Mouse (Mus musculus): ENCODE measurements at regions not wholly inside any gene's neighbourhood (a gene's known extent, or its start where the extent isn't known, plus 50 kb on each side); places are given as distances from the start of the nearest gene placed in this dataset.
A peak's percentile ranks its signal among the peaks of the same experiment; 100 is the strongest.

GRCm38 (mm10) chr3:137056544-137057224 lies 284.2 kb upstream of the Emcn start:
- H3K9me3 ChIP-seq (replicated peaks): no peaks in the 10 kb centered on the region
- peaks cover 2% of the 10 kb centered on the region; the same call in 1 of the 2 replicates for H3K4me1 ChIP-seq
- 80% methylated on average over 6 of the region's 6 CpGs for WGBS
- no peak overlapping the region for H3K27ac ChIP-seq (replicated peaks)
- no peaks in the 10 kb centered on the region for H3K27me3 ChIP-seq
- no peak overlapping the region for H3K9ac ChIP-seq
- H3K36me3 ChIP-seq: no peaks in the 10 kb centered on the region
- no peak for ATAC-seq (ENCODE audit: insufficient number of reproducible peaks, low FRiP score, low TSS enrichment, low read depth)
- H3K4me2 ChIP-seq (replicated peaks): no peak overlapping the region
- H3K4me3 ChIP-seq (replicated peaks): no peak overlapping the region

- Histone ChIP-seq H3K9me3 (replicated peaks) (no peaks in the 10 kb centered on the region), H3K36me3 (no peaks in the 10 kb centered on the region), H3K27ac (replicated peaks) (no peak overlapping the region), H3K4me1 (peaks cover 2% of the 10 kb centered on the region; the same call in 1 of the 2 replicates), H3K9ac (no peak overlapping the region), H3K27me3 (no peaks in the 10 kb centered on the region), H3K4me2 (replicated peaks) (no peak overlapping the region), H3K4me3 (replicated peaks) (no peak overlapping the region)
- 53% methylated on average over 6 of the region's 6 CpGs for WGBS
- ATAC-seq (ENCODE audit: insufficient number of reproducible peaks, low FRiP score, low TSS enrichment, low read depth): no peak
Observed at GRCm38 (mm10) chr3:137057225-137057910, 283.5 kb upstream of the Emcn start.

DNA sequence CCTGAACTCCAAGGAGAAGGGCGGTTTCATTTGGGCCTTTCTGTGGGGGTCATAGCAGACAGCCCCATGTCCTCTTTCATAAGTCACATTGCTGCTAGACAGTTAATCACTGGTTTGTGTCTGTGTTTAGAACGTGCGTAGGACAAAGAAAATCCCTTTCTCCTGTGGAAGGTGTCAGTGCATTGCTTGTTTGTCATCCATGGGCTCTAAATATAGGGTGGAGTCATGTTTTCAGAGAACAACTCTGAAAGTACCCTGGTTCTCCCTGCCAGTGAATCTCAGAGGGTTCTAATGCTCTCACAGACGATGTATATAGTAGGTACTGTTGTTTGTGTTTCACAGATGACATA lies 283.0 kb upstream of the Emcn start:
- WGBS: 79% methylated on average over 4 of the region's 4 CpGs
- ATAC-seq (ENCODE audit: insufficient number of reproducible peaks, low FRiP score, low TSS enrichment, low read depth): no peak
- H3K4me2 ChIP-seq (replicated peaks): no peak overlapping the region

GRCm38 (mm10) chr3:137062067-137062466 lies 278.8 kb upstream of the Emcn start:
- Histone ChIP-seq H3K4me1 (peaks cover 2% of the 10 kb centered on the region; the same call in 1 of the 2 replicates), H3K36me3 (no peaks in the 10 kb centered on the region), H3K27ac (replicated peaks) (no peak overlapping the region), H3K9me3 (replicated peaks) (no peaks in the 10 kb centered on the region), H3K4me2 (replicated peaks) (no peak overlapping the region), H3K4me3 (replicated peaks) (no peak overlapping the region), H3K9ac (no peak overlapping the region), H3K27me3 (no peaks in the 10 kb centered on the region)
- no peak for ATAC-seq (ENCODE audit: insufficient number of reproducible peaks, low FRiP score, low TSS enrichment, low read depth)
- WGBS: 64% methylated on average over 2 of the region's 2 CpGs

More for the DNA sequence above, 283.0 kb upstream of the Emcn start:
- Histone ChIP-seq H3K36me3 (no peaks in the 10 kb centered on the region), H3K4me1 (peaks cover 2% of the 10 kb centered on the region; the same call in 1 of the 2 replicates), H3K9ac (no peak overlapping the region), H3K9me3 (replicated peaks) (no peaks in the 10 kb centered on the region), H3K4me3 (replicated peaks) (no peak overlapping the region), H3K27ac (replicated peaks) (no peak overlapping the region), H3K27me3 (no peaks in the 10 kb centered on the region)

DNA sequence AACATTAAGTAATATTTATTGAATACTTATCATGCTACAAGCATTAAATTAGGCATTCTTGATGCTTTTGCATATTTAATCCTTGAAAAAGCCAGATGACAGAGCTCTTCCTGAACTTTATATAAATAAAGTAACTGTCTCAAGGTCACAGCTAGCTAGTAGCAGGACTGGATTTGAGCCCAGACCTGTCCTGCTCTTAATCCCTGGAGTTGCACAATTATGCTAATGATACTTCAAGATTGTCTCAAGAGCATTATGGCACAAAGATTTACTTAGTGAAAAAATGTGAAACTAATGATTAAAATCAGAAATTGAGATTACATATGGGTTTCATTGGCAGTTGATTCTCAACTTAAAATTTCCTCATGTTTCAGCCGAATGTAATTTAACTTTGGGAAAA lies 273.5 kb upstream of the Emcn start:
- no peaks in the 10 kb centered on the region for H3K4me1 ChIP-seq

DNA sequence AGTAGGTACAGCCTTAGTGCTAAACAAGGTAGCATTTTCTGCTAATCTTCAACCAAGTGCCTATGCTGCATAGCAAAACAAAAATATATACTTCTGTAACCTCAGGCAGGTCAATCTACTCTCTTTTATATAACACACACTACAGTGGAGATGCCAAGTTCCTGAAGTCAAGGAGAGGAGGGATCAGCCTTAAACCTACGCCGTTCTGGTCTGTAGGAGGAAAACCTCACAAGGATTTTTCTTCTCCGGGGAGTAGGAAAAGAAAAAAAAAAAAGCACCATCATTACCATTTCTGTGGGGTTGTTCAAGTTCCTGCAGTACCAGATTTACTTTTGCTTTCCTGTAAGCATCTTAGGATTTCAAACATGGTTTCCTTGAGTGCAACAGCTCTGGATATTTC lies 271.5 kb upstream of the Emcn start:
- H3K4me2 ChIP-seq (replicated peaks): no peak overlapping the region
- no peaks in the 10 kb centered on the region for H3K27me3 ChIP-seq
- 81% methylated on average over 3 of the region's 3 CpGs for WGBS
- H3K4me1 ChIP-seq: no peaks in the 10 kb centered on the region
- no peaks in the 10 kb centered on the region for H3K9me3 ChIP-seq (replicated peaks)
- H3K4me3 ChIP-seq (replicated peaks): no peak overlapping the region
- no peak overlapping the region for H3K9ac ChIP-seq
- ATAC-seq (ENCODE audit: insufficient number of reproducible peaks, low FRiP score, low TSS enrichment, low read depth): no peak
- no peaks in the 10 kb centered on the region for H3K36me3 ChIP-seq
- H3K27ac ChIP-seq (replicated peaks): no peak overlapping the region

More for the DNA sequence above, 273.5 kb upstream of the Emcn start:
- Histone ChIP-seq H3K27ac (replicated peaks) (no peak overlapping the region), H3K9me3 (replicated peaks) (no peaks in the 10 kb centered on the region), H3K4me3 (replicated peaks) (no peak overlapping the region), H3K36me3 (no peaks in the 10 kb centered on the region), H3K27me3 (no peaks in the 10 kb centered on the region), H3K9ac (no peak overlapping the region), H3K4me2 (replicated peaks) (no peak overlapping the region)
- WGBS: 20% methylated on average over 1 of the region's 1 CpGs
- ATAC-seq (ENCODE audit: insufficient number of reproducible peaks, low FRiP score, low TSS enrichment, low read depth): no peak; the same call in 1 of the 2 replicates

GRCm38 (mm10) chr3:137077718-137078599 lies 262.9 kb upstream of the Emcn start:
- Histone ChIP-seq H3K9ac (no peak overlapping the region), H3K9me3 (replicated peaks) (no peaks in the 10 kb centered on the region), H3K4me2 (replicated peaks) (no peak overlapping the region), H3K27ac (replicated peaks) (no peak overlapping the region), H3K4me3 (replicated peaks) (no peak overlapping the region), H3K4me1 (no peaks in the 10 kb centered on the region; the same call in 1 of the 2 replicates), H3K27me3 (no peaks in the 10 kb centered on the region), H3K36me3 (no peaks in the 10 kb centered on the region)
- ATAC-seq (ENCODE audit: insufficient number of reproducible peaks, low FRiP score, low TSS enrichment, low read depth): no peak
- WGBS: 66% methylated on average over 13 of the region's 13 CpGs

GRCm38 (mm10) chr3:137078600-137078975 lies 262.3 kb upstream of the Emcn start:
- Histone ChIP-seq H3K4me2 (replicated peaks) (no peak overlapping the region), H3K9me3 (replicated peaks) (no peaks in the 10 kb centered on the region), H3K27me3 (no peaks in the 10 kb centered on the region), H3K4me3 (replicated peaks) (no peak overlapping the region), H3K4me1 (no peaks in the 10 kb centered on the region; the same call in 1 of the 2 replicates), H3K9ac (no peak overlapping the region), H3K27ac (replicated peaks) (no peak overlapping the region), H3K36me3 (no peaks in the 10 kb centered on the region)
- peak; percentile 39; the same call in 1 of the 2 replicates for ATAC-seq (ENCODE audit: insufficient number of reproducible peaks, low FRiP score, low TSS enrichment, low read depth)
- 53% methylated on average over 3 of the region's 3 CpGs for WGBS

- Histone ChIP-seq H3K9me3 (replicated peaks) (no peaks in the 10 kb centered on the region), H3K36me3 (no peaks in the 10 kb centered on the region), H3K27ac (replicated peaks) (no peak overlapping the region), H3K4me2 (replicated peaks) (no peak overlapping the region), H3K27me3 (no peaks in the 10 kb centered on the region), H3K4me3 (replicated peaks) (no peak overlapping the region), H3K9ac (no peak overlapping the region), H3K4me1 (no peaks in the 10 kb centered on the region)
- 75% methylated on average over 8 of the region's 8 CpGs for WGBS
- ATAC-seq (ENCODE audit: insufficient number of reproducible peaks, low FRiP score, low TSS enrichment, low read depth): no peak
Observed at GRCm38 (mm10) chr3:137086896-137087295, 254.0 kb upstream of the Emcn start.

DNA sequence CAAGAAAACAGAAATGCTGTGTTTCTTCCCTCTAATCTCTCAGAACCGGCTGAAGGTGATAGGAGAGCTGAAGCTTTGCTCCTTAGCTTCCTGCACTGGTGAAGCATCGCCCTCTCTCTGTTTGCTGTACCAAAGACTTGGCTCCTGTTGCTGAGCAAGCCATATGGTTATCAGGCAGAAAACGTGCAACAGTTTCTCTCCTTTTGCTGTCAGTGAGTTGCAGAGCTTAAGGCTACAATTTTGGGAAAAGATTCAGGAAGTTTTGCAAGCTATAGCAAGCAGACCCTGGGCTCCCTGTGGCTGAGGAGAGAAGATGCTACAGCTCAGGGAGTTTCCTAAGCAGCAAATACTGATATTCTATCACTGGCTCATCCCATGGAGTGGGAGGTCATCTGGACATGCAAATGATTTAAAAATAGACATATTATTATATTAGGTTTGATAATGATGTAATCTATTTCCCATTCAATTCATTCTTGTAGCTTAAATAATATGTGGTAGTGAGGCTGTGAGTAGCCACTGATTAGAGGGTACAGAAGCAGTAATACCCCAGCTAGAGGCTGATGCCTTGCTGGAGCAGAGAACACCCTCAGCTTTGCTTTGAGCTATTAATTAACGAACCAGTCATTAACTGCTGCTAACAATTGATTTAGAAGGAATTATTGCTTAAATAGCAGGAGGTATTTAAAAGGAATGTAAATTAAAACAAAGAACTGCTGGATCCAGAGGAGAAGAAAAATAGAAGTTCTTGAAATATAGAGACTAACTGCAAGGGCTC lies 240.1 kb upstream of the Emcn start:
- Histone ChIP-seq H3K4me1 (no peaks in the 10 kb centered on the region), H3K36me3 (no peaks in the 10 kb centered on the region), H3K4me3 (replicated peaks) (no peak overlapping the region), H3K4me2 (replicated peaks) (no peak overlapping the region), H3K27me3 (no peaks in the 10 kb centered on the region), H3K9me3 (replicated peaks) (no peaks in the 10 kb centered on the region), H3K9ac (no peak overlapping the region), H3K27ac (replicated peaks) (no peak overlapping the region; the same call in 1 of the 2 replicates)
- 43% methylated on average over 4 of the region's 4 CpGs for WGBS
- ATAC-seq (ENCODE audit: insufficient number of reproducible peaks, low FRiP score, low TSS enrichment, low read depth): no peak

DNA sequence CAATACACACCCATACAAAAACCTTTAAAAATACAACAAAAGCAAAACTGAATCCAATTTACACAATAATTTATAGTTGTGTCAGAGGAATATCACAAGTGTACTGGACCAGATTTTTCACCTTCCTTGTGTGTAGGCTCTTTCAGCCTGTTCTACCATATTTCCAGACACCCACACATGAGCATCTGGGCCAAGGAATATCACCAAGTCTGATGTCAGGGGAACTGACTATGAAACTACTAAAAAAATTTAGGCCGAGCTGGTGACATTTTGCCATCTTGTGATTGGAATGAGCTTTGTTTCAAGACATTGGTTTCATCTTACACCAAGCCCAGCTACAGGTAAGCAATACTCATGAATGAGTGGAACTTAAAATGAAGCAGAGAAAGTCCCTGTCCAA lies 234.9 kb upstream of the Emcn start:
- WGBS: 90% methylated on average over 1 of the region's 1 CpGs

More for the DNA sequence above, 234.9 kb upstream of the Emcn start:
- Histone ChIP-seq H3K27me3 (no peaks in the 10 kb centered on the region), H3K36me3 (no peaks in the 10 kb centered on the region), H3K27ac (replicated peaks) (no peak overlapping the region), H3K4me2 (replicated peaks) (no peak overlapping the region), H3K4me3 (replicated peaks) (no peak overlapping the region), H3K9me3 (replicated peaks) (no peaks in the 10 kb centered on the region), H3K4me1 (no peaks in the 10 kb centered on the region), H3K9ac (no peak overlapping the region)
- no peak for ATAC-seq (ENCODE audit: insufficient number of reproducible peaks, low FRiP score, low TSS enrichment, low read depth)
